Mouse (Mus musculus) lung, postnatal 0 days (tissue): ENCODE results near the gene Fibcd1. TPM values are rescaled to one million over a fixed set of nuclear protein-coding genes. Genes with fewer than 3 reads are reported as not detected.
A peak's percentile ranks its signal among the peaks of the same experiment; 100 is the strongest.

Experiments used
- ATAC-seq: fragments of 200-750 bp; cut with Nextera tagmentation; 2 replicates; pipeline ENCODE4 v1.8.0; 2017; ENCODE audit warnings: moderate library complexity
- DNase-seq: peaks from one replicate; pipeline ENCODE4 v3.0.0-alpha.2; 2016; ENCODE audit warnings: low spot score
- H3K27ac ChIP-seq: fragments of 300-500 bp; sonication (generic); 2 replicates; pipeline ENCODE4 v1.5.1; 2014; ENCODE audit warnings: antibody characterized with exemption, mild to moderate bottlenecking, low read length, mixed read lengths
- H3K27me3 ChIP-seq: fragments of 300-500 bp; sonication (generic); replicated peaks from 2 replicates; pipeline ENCODE4 v1.6.1; 2014; ENCODE audit warnings: low read length, mixed read lengths; ENCODE audit not compliant: insufficient read depth
- H3K36me3 ChIP-seq: fragments of 300-500 bp; sonication (generic); 2 replicates; pipeline ENCODE4 v1.6.1; 2014; ENCODE audit warnings: low read length, mixed read lengths; ENCODE audit not compliant: insufficient read depth
- H3K4me1 ChIP-seq: fragments of 300-500 bp; sonication (generic); 2 replicates; pipeline ENCODE4 v1.6.1; 2014; ENCODE audit warnings: antibody characterized with exemption, low read depth, low read length, mixed read lengths; ENCODE audit not compliant: insufficient read depth
- H3K4me2 ChIP-seq: fragments of 300-500 bp; sonication (generic); replicated peaks from 2 replicates; pipeline ENCODE4 v1.6.1; 2014; ENCODE audit warnings: low read depth, mild to moderate bottlenecking, low read length, moderate library complexity, mixed read lengths
- H3K4me3 ChIP-seq: fragments of 300-500 bp; sonication (generic); 2 replicates; pipeline ENCODE4 v1.5.1; 2014; ENCODE audit warnings: low read depth, low read length
- H3K9ac ChIP-seq: fragments of 300-500 bp; sonication (generic); replicated peaks from 2 replicates; pipeline ENCODE4 v1.6.1; 2014; ENCODE audit warnings: low read depth, mild to moderate bottlenecking
- H3K9me3 ChIP-seq: fragments of 300-500 bp; sonication (generic); 2 replicates; pipeline ENCODE4 v1.6.1; 2016; ENCODE audit warnings: low read length, mixed read lengths
- CTCF ChIP-seq: IDR thresholded peaks from 2 replicates; pipeline ENCODE4 v1.5.1; 2016; ENCODE audit warnings: antibody characterized with exemption, mild to moderate bottlenecking
- EP300 ChIP-seq: IDR thresholded peaks from 2 replicates; pipeline ENCODE4 v1.6.1; 2016; ENCODE audit warnings: antibody characterized with exemption, mild to moderate bottlenecking, control low read depth
- WGBS: fragments of 180-500 bp; shearing (Covaris S2); extraction: QIAGEN DNeasy Blood & Tissue Kit; methylation state at CpG from one replicate; pipeline ENCODE4 v1.1.7; 2014; 5-methylcytosine and 5-hydroxymethylcytosine counted together
- polyA plus RNA-seq: library from polyadenylated mRNA; unstranded; fragments of >200 nt; fragmentation: Nextera tagmentation; extraction: Ambion mirVana; gene quantifications from 2 replicates; pipeline ENCODE4 v1.2.1, GENCODE M21; 2015

Gene Fibcd1
- polyA plus RNA-seq, 1 experiment from 2014 or later: 0.08 TPM

DNA sequence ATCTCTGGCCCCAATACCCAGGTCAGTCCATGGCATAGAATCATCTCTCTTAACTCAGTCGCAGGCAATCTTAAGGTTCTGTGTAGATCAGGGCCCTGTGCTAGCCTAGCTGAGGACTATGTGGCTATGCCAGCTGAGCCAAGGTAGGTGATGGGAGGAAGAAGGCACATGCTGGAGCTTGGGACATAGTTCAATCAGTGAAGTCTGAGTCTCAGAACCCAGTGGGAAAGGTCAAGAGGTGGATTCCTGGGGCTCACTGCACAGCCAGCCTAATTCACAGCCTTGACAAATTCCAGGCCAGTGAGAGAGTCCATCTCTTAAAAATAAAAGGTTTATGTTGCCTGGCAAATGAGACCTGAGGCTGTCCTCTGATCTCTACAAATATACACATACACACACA lies 18.0 kb upstream of the Fibcd1 start:
- no peak overlapping the region for H3K4me3 ChIP-seq
- DNase-seq: no peak
- H3K27me3 ChIP-seq: no peaks in the 10 kb centered on the region
- H3K4me2 ChIP-seq: no peak overlapping the region
- no peaks in the 10 kb centered on the region for H3K9me3 ChIP-seq
- H3K4me1 ChIP-seq: no peaks in the 10 kb centered on the region
- H3K27ac ChIP-seq: no peak overlapping the region
- no peak overlapping the region for H3K9ac ChIP-seq
- no peak for ATAC-seq
- no peaks in the 10 kb centered on the region for H3K36me3 ChIP-seq
- WGBS: 63% methylated on average over 1 of the region's 1 CpGs
- TF ChIP-seq CTCF (no peak), EP300 (no peak)

DNA sequence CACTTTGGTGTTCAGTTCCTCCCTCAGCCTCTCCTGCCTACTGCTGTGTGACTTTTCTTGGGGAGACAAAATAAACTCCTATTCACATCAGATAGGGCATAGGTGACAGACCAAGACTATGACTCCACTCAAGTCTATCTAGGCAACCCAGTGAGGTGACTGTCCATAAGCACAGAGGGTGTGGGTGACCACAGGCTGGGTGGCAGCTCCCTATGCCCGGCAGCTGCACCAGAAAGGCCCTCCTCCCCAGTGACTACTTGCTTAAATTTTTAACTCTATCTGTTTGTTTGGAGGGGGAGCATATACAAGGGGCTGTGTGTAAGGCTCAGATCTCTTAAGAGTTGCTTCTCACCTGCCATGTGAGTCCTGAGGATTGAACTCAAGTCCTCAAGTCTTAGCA lies 17.1 kb upstream of the Fibcd1 start:
- Histone ChIP-seq H3K36me3 (no peaks in the 10 kb centered on the region), H3K4me1 (no peaks in the 10 kb centered on the region), H3K4me2 (no peak overlapping the region), H3K27ac (no peak overlapping the region), H3K9ac (no peak overlapping the region), H3K4me3 (no peak overlapping the region), H3K9me3 (no peaks in the 10 kb centered on the region), H3K27me3 (no peaks in the 10 kb centered on the region)
- TF ChIP-seq CTCF (no peak), EP300 (no peak)
- no peak for DNase-seq
- WGBS: 60% methylated on average over 1 of the region's 1 CpGs
- no peak for ATAC-seq

DNA sequence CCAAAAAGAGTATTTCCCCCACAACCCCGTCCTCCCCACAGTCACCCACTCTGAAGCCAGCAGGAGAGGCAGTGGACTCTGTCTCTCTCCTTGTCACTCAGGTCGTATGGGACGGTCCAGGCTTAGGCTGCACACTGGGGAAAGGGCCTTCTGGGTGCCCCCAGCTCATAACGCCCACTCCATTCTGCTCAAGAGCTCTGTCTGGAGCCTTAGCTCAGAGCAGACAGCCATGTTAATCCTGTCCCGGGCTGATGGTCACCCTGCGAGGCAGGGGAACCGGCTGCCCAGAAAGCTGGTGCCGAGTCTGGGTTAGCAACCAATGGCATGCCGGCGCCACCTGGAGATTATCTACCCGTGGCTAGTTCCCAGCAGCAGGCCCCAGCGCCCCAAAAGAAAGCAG lies 12.7 kb upstream of the Fibcd1 start:
- WGBS: 31% methylated on average over 12 of the region's 12 CpGs
- Histone ChIP-seq H3K36me3 (no peaks in the 10 kb centered on the region), H3K9ac (no peak overlapping the region), H3K27me3 (no peaks in the 10 kb centered on the region), H3K27ac (no peak overlapping the region), H3K4me1 (peaks cover 7% of the 10 kb centered on the region; the same call in 1 of the 2 replicates), H3K9me3 (no peaks in the 10 kb centered on the region), H3K4me3 (no peak overlapping the region), H3K4me2 (no peak overlapping the region)
- no peak for DNase-seq
- TF ChIP-seq CTCF: no peak
- no peak for TF ChIP-seq EP300
- no peak for ATAC-seq

DNA sequence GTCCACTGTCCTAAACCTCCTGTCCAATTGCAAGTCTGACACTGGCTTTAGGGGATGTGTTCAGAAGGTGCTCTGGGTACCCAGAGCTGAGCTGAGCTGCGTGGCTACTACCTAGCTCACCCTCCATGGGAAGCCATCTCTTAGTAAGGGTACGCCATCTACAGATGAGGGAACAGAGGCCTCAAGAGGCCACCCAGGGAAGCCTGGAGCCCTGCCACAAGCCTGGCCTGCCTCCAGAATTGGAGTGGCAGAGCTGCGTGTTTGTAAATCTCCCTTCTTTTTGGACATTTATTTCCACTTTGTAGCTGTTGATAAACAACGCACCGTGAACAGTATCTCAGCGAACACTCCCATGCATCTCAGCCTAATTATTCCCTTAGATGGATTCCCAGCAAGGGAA lies 11.4 kb upstream of the Fibcd1 start:
- H3K4me1 ChIP-seq: peaks cover 7% of the 10 kb centered on the region; the same call in 1 of the 2 replicates
- H3K9me3 ChIP-seq: no peaks in the 10 kb centered on the region
- no peak overlapping the region for H3K27ac ChIP-seq
- no peaks in the 10 kb centered on the region for H3K36me3 ChIP-seq
- TF ChIP-seq EP300 (no peak), CTCF (no peak)
- H3K9ac ChIP-seq: no peak overlapping the region
- H3K27me3 ChIP-seq: no peaks in the 10 kb centered on the region
- 28% methylated on average over 6 of the region's 6 CpGs for WGBS
- no peak for ATAC-seq
- H3K4me3 ChIP-seq: no peak overlapping the region
- no peak overlapping the region for H3K4me2 ChIP-seq
- DNase-seq: no peak

DNA sequence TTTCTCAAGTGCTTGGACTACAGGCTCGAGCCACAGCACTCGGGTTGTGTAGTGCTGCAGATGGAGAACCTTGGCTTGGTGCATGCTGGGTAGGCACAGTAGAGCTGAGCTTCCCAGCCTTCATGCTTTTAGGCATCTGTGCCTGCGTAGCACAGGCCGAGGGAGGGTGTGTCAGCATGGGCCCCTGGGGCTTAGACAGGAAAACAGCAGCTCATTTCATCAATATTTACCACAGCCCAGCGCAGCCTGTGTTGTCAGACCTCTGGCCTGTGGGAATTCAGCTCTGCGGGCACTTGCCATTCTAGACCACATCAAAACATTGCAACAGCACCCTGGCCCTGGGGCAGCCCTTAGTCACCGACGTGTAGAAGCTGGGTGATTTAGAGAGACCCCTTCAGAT lies 10.2 kb upstream of the Fibcd1 start:
- H3K4me1 ChIP-seq: peaks cover 7% of the 10 kb centered on the region; the same call in 1 of the 2 replicates
- H3K27ac ChIP-seq: no peak overlapping the region
- DNase-seq (no peak), ATAC-seq (peak; percentile 33; the same call in 1 of the 2 replicates)
- H3K4me2 ChIP-seq: no peak overlapping the region
- H3K9ac ChIP-seq: no peak overlapping the region
- no peak overlapping the region for H3K4me3 ChIP-seq
- H3K36me3 ChIP-seq: no peaks in the 10 kb centered on the region
- no peak for TF ChIP-seq CTCF
- no peak for TF ChIP-seq EP300
- H3K27me3 ChIP-seq: no peaks in the 10 kb centered on the region
- 76% methylated on average over 8 of the region's 8 CpGs for WGBS
- H3K9me3 ChIP-seq: no peaks in the 10 kb centered on the region

DNA sequence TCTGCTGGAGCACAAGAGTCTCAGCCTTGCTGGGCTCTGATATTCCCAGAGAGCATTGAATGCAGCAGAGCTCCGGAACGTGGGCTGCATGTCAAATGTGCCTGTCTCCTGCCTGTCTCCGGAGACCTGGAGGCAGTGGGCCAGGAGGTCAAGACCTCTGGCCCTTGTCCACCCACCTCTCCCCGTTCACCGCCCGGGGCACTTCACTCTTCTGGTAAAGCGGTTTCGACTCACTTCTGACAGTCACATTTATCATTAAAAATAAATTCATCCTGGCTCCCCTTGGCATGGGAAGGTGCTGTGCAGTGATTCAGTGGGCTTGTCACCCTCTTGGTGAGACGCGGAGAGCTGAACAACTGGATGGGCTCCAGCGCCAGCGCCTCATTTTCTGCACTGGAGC lies 4.3 kb upstream of the Fibcd1 start:
- Histone ChIP-seq H3K27me3 (peaks cover 22% of the 10 kb centered on the region), H3K4me3 (no peak overlapping the region)
- no peak for DNase-seq

DNA sequence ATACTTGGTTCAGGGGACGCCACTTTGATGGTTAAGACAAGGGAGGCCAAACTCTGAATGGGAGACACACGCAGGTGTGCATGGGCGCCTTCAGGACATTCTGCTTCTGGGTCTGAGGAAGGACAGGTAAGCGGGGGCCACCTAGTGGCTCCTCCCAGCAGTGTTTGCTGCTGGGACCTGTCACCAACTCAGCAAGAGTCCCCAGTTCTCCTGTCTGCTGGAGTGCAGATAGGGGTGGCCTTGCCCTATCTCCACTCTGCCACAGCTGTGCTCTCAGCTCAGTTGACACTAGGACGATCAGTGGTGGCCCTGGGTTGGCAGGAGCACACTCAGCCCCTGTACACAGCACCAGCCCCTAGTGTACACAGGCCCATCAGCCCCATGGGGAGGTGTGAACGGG lies 2.1 kb upstream of the Fibcd1 start:
- H3K9ac ChIP-seq: no peak overlapping the region
- H3K27ac ChIP-seq: no peak overlapping the region
- TF ChIP-seq EP300 (no peak), CTCF (peak; percentile 64)
- peaks cover 40% of the 10 kb centered on the region for H3K27me3 ChIP-seq
- no peak overlapping the region for H3K4me3 ChIP-seq
- no peaks in the 10 kb centered on the region for H3K9me3 ChIP-seq
- peak; percentile 50 for DNase-seq
- no peak overlapping the region for H3K4me2 ChIP-seq
- ATAC-seq: peak; percentile 21; the same call in 1 of the 2 replicates
- no peaks in the 10 kb centered on the region for H3K36me3 ChIP-seq
- H3K4me1 ChIP-seq: peaks cover 10% of the 10 kb centered on the region; the same call in 1 of the 2 replicates
- WGBS: 13% methylated on average over 6 of the region's 6 CpGs

More for the DNA sequence above, 4.3 kb upstream of the Fibcd1 start:
- Histone ChIP-seq H3K36me3 (no peaks in the 10 kb centered on the region), H3K27ac (no peak overlapping the region), H3K4me2 (no peak overlapping the region), H3K4me1 (peaks cover 17% of the 10 kb centered on the region; the same call in 1 of the 2 replicates), H3K9me3 (no peaks in the 10 kb centered on the region), H3K9ac (no peak overlapping the region)
- 24% methylated on average over 12 of the region's 12 CpGs for WGBS
- ATAC-seq: no peak
- no peak for TF ChIP-seq CTCF
- no peak for TF ChIP-seq EP300
